Mouse (Mus musculus) hindbrain, embryonic 10.5 days (tissue): ENCODE data around the gene Skiv2l. TPM values are rescaled to one million over a fixed set of nuclear protein-coding genes. Genes with fewer than 3 reads are reported as not detected.
A peak's percentile ranks its signal among the peaks of the same experiment; 100 is the strongest.

Experiments used
- DNase-seq: peaks from one replicate; pipeline ENCODE4 v3.0.0-alpha.2; 2017; ENCODE audit warnings: low spot score
- H3K27ac ChIP-seq: fragments of 300-500 bp; sonication (generic); 2 replicates; pipeline ENCODE4 v1.5.1; 2016; ENCODE audit warnings: mild to moderate bottlenecking, moderate library complexity
- H3K27me3 ChIP-seq: fragments of 300-500 bp; sonication (generic); 2 replicates; pipeline ENCODE4 v1.6.1; 2016; ENCODE audit warnings: mild to moderate bottlenecking; ENCODE audit not compliant: poor library complexity, insufficient read depth, severe bottlenecking
- H3K36me3 ChIP-seq: fragments of 300-500 bp; sonication (generic); 2 replicates; pipeline ENCODE4 v1.6.1; 2016; ENCODE audit warnings: mild to moderate bottlenecking, moderate library complexity
- H3K4me1 ChIP-seq: fragments of 300-500 bp; sonication (generic); replicated peaks from 2 replicates; pipeline ENCODE4 v1.6.1; 2016; ENCODE audit warnings: mild to moderate bottlenecking
- H3K4me3 ChIP-seq: fragments of 300-500 bp; sonication (generic); 2 replicates; pipeline ENCODE4 v1.5.1; 2016; ENCODE audit warnings: mild to moderate bottlenecking, moderate library complexity
- H3K9me3 ChIP-seq: fragments of 300-500 bp; sonication (generic); 2 replicates; pipeline ENCODE4 v1.6.1; 2016; ENCODE audit warnings: mild to moderate bottlenecking, moderate library complexity
- whole genome bisulfite sequencing: fragments of 180-500 bp; shearing (Covaris S2); methylation state at CpG from one replicate; pipeline ENCODE4 v1.1.7; 2016; 5-methylcytosine and 5-hydroxymethylcytosine counted together
- polyA plus RNA-seq: library from polyadenylated mRNA; unstranded; fragments of >200 nt; fragmentation: Nextera tagmentation; extraction: Ambion mirVana; gene quantifications from 2 replicates; pipeline ENCODE4 v1.2.1, GENCODE M21; 2016

The Skiv2l gene
- polyA plus RNA-seq, 1 experiment from 2014 or later: 65.1 TPM

DNA sequence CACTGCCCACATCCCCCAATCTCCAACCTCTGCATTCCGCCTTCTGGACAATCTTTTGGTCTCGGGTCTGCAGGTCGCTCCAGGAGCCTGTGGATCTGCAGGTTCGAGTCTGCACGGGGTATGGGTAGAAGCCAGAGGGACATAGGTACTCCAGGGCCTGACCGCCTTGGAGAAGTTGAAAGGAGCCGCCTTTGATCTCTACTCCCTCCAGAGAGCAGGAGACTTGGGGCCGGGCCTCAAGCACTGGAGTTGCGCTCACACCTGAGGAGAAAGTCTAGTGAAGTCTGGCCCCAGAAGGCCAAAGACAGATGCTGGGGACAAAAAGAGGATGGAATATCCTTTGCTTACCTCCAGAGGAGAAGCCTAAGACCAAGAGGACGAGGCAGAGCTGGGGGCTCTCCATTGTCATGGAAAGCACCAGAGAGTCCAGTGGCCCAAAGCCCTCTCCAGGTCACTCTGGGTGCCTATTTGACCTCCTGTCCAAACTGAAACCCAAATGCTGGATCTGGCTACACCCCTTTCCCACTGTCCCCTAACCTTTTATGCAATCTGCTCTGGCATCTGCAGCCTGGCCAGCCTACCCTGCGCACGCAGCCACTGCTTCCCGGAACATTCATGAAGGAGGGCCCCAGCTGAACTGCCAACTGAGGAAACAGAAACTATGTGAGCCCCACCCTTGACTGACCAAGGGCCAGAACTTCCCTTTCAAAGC lies 11.8 kb upstream of the Skiv2l start:
- H3K27ac ChIP-seq: no peak overlapping the region
- H3K4me1 ChIP-seq: no peaks in the 10 kb centered on the region
- H3K27me3 ChIP-seq: peaks cover 6% of the 10 kb centered on the region; the same call in 1 of the 2 replicates
- DNase-seq: no peak
- no peak overlapping the region for H3K4me3 ChIP-seq
- WGBS: 73% methylated on average over 13 of the region's 13 CpGs
- H3K9me3 ChIP-seq: no peaks in the 10 kb centered on the region
- H3K36me3 ChIP-seq: peaks cover 15% of the 10 kb centered on the region

GRCm38 (mm10) chr17:34860514-34860913 lies 10.5 kb upstream of the Skiv2l start:
- no peak overlapping the region for H3K27ac ChIP-seq
- WGBS: 87% methylated on average over 9 of the region's 9 CpGs
- H3K27me3 ChIP-seq: peaks cover 6% of the 10 kb centered on the region; the same call in 1 of the 2 replicates
- H3K9me3 ChIP-seq: no peaks in the 10 kb centered on the region
- DNase-seq: no peak
- H3K36me3 ChIP-seq: peaks cover 29% of the 10 kb centered on the region
- H3K4me1 ChIP-seq: no peaks in the 10 kb centered on the region
- no peak overlapping the region for H3K4me3 ChIP-seq

GRCm38 (mm10) chr17:34858670-34859069 lies 8.7 kb upstream of the Skiv2l start:
- Histone ChIP-seq H3K4me1 (no peaks in the 10 kb centered on the region), H3K36me3 (peaks cover 47% of the 10 kb centered on the region), H3K27ac (no peak overlapping the region), H3K27me3 (peaks cover 6% of the 10 kb centered on the region; the same call in 1 of the 2 replicates), H3K9me3 (no peaks in the 10 kb centered on the region), H3K4me3 (no peak overlapping the region)
- 84% methylated on average over 4 of the region's 4 CpGs for WGBS
- no peak for DNase-seq

GRCm38 (mm10) chr17:34855825-34856224 lies 5.8 kb upstream of the Skiv2l start:
- H3K4me3 ChIP-seq: no peak overlapping the region
- no peaks in the 10 kb centered on the region for H3K27me3 ChIP-seq
- 43% methylated on average over 3 of the region's 3 CpGs for WGBS
- H3K9me3 ChIP-seq: no peaks in the 10 kb centered on the region
- H3K4me1 ChIP-seq: peaks cover 15% of the 10 kb centered on the region
- peaks cover 64% of the 10 kb centered on the region for H3K36me3 ChIP-seq
- no peak overlapping the region for H3K27ac ChIP-seq
- peak; percentile 45 for DNase-seq

- peaks cover 19% of the 10 kb centered on the region for H3K4me1 ChIP-seq
- H3K9me3 ChIP-seq: no peaks in the 10 kb centered on the region
- H3K36me3 ChIP-seq: peaks cover 64% of the 10 kb centered on the region
- DNase-seq: no peak
- no peaks in the 10 kb centered on the region for H3K27me3 ChIP-seq
- 87% methylated on average over 3 of the region's 3 CpGs for WGBS
- H3K4me3 ChIP-seq: no peak overlapping the region
- H3K27ac ChIP-seq: no peak overlapping the region
Measured at GRCm38 (mm10) chr17:34854761-34855160, 4.8 kb upstream of the Skiv2l start.

DNA sequence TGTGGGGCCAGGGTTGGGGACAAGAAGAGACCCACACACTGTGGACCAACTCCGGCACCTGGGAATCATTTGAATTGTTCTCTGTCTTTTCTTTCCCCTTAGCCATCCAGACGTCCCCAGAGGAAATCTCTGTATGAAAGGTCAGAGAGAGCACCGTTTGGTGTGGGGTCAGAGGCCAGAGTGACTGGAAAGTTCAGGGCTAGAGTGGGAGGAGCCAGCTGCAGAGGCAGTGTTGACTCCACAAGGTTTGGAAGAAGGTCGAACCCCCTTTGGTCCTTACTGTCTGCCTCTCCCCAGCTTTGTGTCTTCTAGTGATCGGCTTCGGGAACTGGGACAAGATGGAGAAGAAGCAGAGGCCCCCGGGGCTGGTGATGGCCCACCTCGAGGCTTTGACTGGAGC lies 3.5 kb upstream of the Skiv2l start:
- H3K27ac ChIP-seq: no peak overlapping the region
- peaks cover 27% of the 10 kb centered on the region for H3K4me1 ChIP-seq
- peaks cover 64% of the 10 kb centered on the region for H3K36me3 ChIP-seq
- no peaks in the 10 kb centered on the region for H3K9me3 ChIP-seq
- WGBS: 69% methylated on average over 8 of the region's 8 CpGs
- DNase-seq: no peak
- no peak overlapping the region for H3K4me3 ChIP-seq
- H3K27me3 ChIP-seq: no peaks in the 10 kb centered on the region

GRCm38 (mm10) chr17:34850517-34851125 lies 611 bp upstream of the Skiv2l start:
- 2% methylated on average over 25 of the region's 25 CpGs for WGBS
- peak overlapping the region; percentile 86 for H3K27ac ChIP-seq
- no peak for DNase-seq
- no peaks in the 10 kb centered on the region for H3K9me3 ChIP-seq
- H3K4me1 ChIP-seq: peaks cover 27% of the 10 kb centered on the region
- H3K27me3 ChIP-seq: no peaks in the 10 kb centered on the region
- H3K36me3 ChIP-seq: peaks cover 63% of the 10 kb centered on the region
- H3K4me3 ChIP-seq: peak overlapping the region; percentile 72

DNA sequence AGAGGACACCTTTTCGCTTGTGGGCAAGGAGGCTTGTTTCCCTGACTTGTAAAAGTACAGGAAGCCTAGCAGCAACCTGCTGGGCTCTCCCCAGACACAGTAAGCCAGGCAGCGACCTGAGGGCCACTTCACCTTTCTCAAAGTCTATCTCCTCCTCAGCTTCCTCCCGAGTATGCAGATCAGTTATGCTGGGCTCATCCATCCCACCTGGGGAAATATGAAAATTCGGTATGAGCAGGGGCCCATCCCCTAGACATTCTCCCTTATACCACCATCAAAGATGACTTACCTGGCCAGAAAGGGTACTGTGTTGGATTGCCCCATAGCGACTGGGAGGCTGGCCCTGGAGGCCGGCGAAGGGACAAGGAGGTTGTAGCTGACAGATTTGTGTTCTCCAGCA lies 2.4 kb downstream of the Skiv2l start:
- no peaks in the 10 kb centered on the region for H3K9me3 ChIP-seq
- WGBS: 95% methylated on average over 7 of the region's 7 CpGs
- no peak overlapping the region for H3K27ac ChIP-seq
- no peak overlapping the region for H3K4me3 ChIP-seq
- no peak for DNase-seq
- H3K4me1 ChIP-seq: peaks cover 27% of the 10 kb centered on the region
- H3K36me3 ChIP-seq: peaks cover 63% of the 10 kb centered on the region
- H3K27me3 ChIP-seq: no peaks in the 10 kb centered on the region

DNA sequence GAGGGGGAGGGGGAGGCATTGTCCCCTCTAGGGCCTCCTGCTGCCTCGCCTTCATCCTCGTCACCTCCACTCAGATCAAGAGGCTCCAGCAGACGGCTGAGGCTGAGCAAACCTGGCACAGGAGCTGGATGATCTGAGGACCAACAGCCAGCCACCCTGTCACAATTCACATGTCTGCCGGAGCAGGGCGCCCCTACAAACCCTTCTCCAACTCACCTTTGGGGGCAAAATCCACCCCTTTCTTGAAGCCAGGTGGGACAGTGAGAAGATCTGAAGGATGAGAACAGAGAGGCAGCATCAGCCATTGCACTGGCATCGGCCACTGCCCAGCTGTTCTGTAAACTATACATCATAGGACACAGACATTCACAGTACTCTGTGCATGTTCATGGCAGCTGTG lies 2.8 kb downstream of the Skiv2l start:
- no peaks in the 10 kb centered on the region for H3K27me3 ChIP-seq
- peaks cover 63% of the 10 kb centered on the region for H3K36me3 ChIP-seq
- no peak overlapping the region for H3K27ac ChIP-seq
- WGBS: 88% methylated on average over 6 of the region's 6 CpGs
- no peak for DNase-seq
- no peak overlapping the region for H3K4me3 ChIP-seq
- no peaks in the 10 kb centered on the region for H3K9me3 ChIP-seq
- peaks cover 25% of the 10 kb centered on the region for H3K4me1 ChIP-seq

DNA sequence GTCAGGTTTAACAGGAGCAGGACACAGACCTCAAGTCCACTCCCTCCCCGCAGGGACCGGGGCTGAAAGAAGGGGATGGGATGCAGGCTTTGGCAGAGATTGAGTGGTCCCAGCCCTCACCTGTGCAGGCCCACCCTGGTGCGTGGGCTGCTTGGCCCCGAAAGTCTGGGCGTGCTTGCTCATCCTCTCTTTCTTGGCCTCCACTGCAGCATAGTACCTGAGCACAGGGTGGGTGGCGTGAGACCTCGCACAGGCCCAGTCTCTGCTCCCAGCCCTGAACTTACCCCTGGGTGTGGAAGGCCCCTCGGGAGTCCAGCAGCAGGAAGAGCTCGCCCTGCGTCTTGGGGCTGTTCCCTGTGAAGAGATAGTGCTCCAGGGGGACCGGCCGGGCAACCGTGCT lies 5.1 kb downstream of the Skiv2l start:
- Histone ChIP-seq H3K9me3 (no peaks in the 10 kb centered on the region), H3K4me3 (no peak overlapping the region), H3K27ac (no peak overlapping the region), H3K36me3 (peaks cover 84% of the 10 kb centered on the region), H3K4me1 (peaks cover 9% of the 10 kb centered on the region), H3K27me3 (no peaks in the 10 kb centered on the region)
- 92% methylated on average over 13 of the region's 13 CpGs for WGBS
- DNase-seq: no peak

GRCm38 (mm10) chr17:34840736-34841307 lies 9.2 kb downstream of the Skiv2l start:
- H3K36me3 ChIP-seq: peaks cover 80% of the 10 kb centered on the region
- WGBS: 86% methylated on average over 6 of the region's 6 CpGs
- DNase-seq: no peak
- no peaks in the 10 kb centered on the region for H3K27me3 ChIP-seq
- H3K27ac ChIP-seq: no peak overlapping the region
- no peaks in the 10 kb centered on the region for H3K9me3 ChIP-seq
- peaks cover 28% of the 10 kb centered on the region for H3K4me1 ChIP-seq
- no peak overlapping the region for H3K4me3 ChIP-seq

DNA sequence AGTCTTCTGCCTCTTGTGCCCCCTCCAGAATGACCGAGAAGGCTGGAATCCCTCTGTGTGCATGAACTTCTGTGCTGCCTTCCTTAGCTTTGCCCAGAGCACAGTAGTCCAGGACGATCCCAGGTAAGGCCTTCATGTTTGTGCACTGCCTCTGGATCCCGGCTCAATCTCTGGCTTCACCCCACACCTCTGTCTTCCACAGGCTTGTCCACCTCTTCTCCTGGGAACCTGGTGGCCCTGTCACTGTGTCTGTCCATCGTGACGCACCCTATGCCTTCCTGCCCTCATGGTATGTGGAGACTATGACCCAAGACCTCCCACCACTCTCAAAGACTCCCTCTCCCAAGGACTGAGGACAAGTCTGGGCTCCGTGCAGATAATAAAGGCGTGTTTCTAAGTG lies 11.2 kb downstream of the Skiv2l start:
- peaks cover 68% of the 10 kb centered on the region for H3K36me3 ChIP-seq
- H3K9me3 ChIP-seq: no peaks in the 10 kb centered on the region
- 92% methylated on average over 7 of the region's 7 CpGs for WGBS
- H3K4me1 ChIP-seq: peaks cover 32% of the 10 kb centered on the region
- no peak for DNase-seq
- no peak overlapping the region for H3K27ac ChIP-seq
- peak overlapping the region; percentile 86 for H3K4me3 ChIP-seq
- no peaks in the 10 kb centered on the region for H3K27me3 ChIP-seq
